Comparison of ENCODE assay signal across 8 mouse cellular contexts in the genomic region with DNA sequence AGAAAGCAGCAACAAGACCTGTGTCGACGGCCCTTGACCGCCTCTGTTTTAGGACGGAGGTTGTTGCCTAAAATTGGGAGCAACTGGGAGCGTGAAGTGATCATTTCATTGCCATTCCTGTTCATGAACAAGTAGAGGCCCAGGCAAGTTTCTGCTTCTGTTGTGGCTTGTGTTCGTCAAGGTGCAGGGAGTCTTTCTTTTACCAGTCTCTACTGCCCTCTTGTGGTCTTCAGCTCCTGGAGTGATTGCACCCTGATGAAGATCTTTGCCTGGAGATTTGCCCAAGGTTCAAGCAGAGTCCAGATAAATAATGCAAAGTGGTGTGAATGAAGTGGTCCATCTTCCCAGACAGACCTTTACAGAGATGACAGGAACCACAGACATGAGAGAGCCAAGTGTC.
DNase-seq lines count a peak whose midpoint lies in the region; ATAC-seq and TF ChIP-seq lines count a peak whose summit lies in the region.

No protein-coding gene starts in this region.

- peak; percentile 61 for DNase-seq in CD4-positive, CD25-positive, alpha-beta regulatory T cell, adult 2 months (ENCODE audit: low read depth, low spot score)
- DNase-seq in G1E (ENCODE audit: low spot score), result peak; percentile 11
- DNase-seq in kidney, postnatal 4 days, result peak; percentile 45 to 61
- DNase-seq in lung, embryonic 14.5 days, result peak; percentile 87

- H3K27me3 ChIP-seq in G1E (ENCODE audit: insufficient read depth, low read length), result no peaks in the 10 kb centered on the region
- no peaks in the 10 kb centered on the region for H3K27me3 ChIP-seq in forebrain, embryonic 15.5 days
- H3K27me3 ChIP-seq in lung, embryonic 14.5 days (ENCODE audit: insufficient read depth, low read length), result no peaks in the 10 kb centered on the region
- H3K27me3 ChIP-seq in small intestine, adult 2 months (ENCODE audit: control insufficient read depth, insufficient read depth, low read length), result no peaks in the 10 kb centered on the region

- no peak overlapping the region for H3K27ac ChIP-seq in forebrain, embryonic 15.5 days (replicated peaks)
- no peak overlapping the region for H3K27ac ChIP-seq in lung, embryonic 14.5 days (ENCODE audit: low read depth)
- no peak overlapping the region for H3K27ac ChIP-seq in small intestine, adult 2 months (ENCODE audit: insufficient read depth, low read depth, low read length)

- TF ChIP-seq CTCF in G1E (IDR thresholded peaks at IDR 0.05; ENCODE audit: low read depth, low read length), result no peak
- TF ChIP-seq CTCF in lung, embryonic 14.5 days (IDR thresholded peaks at IDR 0.05; ENCODE audit: low read depth), result peak; percentile 82
- TF ChIP-seq CTCF in small intestine, adult 2 months (IDR thresholded peaks at IDR 0.05; ENCODE audit: extremely low read depth, insufficient read length, insufficient replicate concordance, low read depth, low read length), result peak; percentile 28; the same call in 1 of the 2 replicates

- no peaks in the 10 kb centered on the region; the same call in 1 of the 2 replicates for H3K4me1 ChIP-seq in G1E (ENCODE audit: insufficient read depth, low read depth, low read length)
- peaks cover 3% of the 10 kb centered on the region; the same call in 1 of the 2 replicates for H3K4me1 ChIP-seq in forebrain, embryonic 15.5 days
- H3K4me1 ChIP-seq in lung, embryonic 14.5 days (ENCODE audit: insufficient read depth), result no peaks in the 10 kb centered on the region
- no peaks in the 10 kb centered on the region for H3K4me1 ChIP-seq in small intestine, adult 2 months (ENCODE audit: control insufficient read depth, insufficient read depth, insufficient read length, low read length)

- H3K4me3 ChIP-seq in G1E (ENCODE audit: low read depth, low read length), result no peak overlapping the region
- H3K4me3 ChIP-seq in forebrain, embryonic 15.5 days, result no peak overlapping the region
- H3K4me3 ChIP-seq in lung, embryonic 14.5 days (ENCODE audit: low read depth, low read length), result no peak overlapping the region
- no peak overlapping the region for H3K4me3 ChIP-seq in small intestine, adult 2 months (ENCODE audit: low read depth, low read length)

- H3K9me3 ChIP-seq in G1E (replicated peaks), result peaks cover 31% of the 10 kb centered on the region
- no peaks in the 10 kb centered on the region for H3K9me3 ChIP-seq in forebrain, embryonic 15.5 days
- H3K9me3 ChIP-seq in lung, embryonic 14.5 days (ENCODE audit: low read depth, low read length), result no peaks in the 10 kb centered on the region

- no peak overlapping the region for H3K4me2 ChIP-seq in forebrain, embryonic 15.5 days (replicated peaks)
- H3K4me2 ChIP-seq in lung, embryonic 14.5 days, result no peak overlapping the region

- H3K9ac ChIP-seq in forebrain, embryonic 15.5 days (replicated peaks), result no peak overlapping the region
- no peak overlapping the region for H3K9ac ChIP-seq in lung, embryonic 14.5 days

- 51% methylated on average over 6 of the region's 6 CpGs for WGBS in forebrain, embryonic 15.5 days
- 51% methylated on average over 6 of the region's 6 CpGs for WGBS in lung, embryonic 14.5 days
- WGBS in small intestine, adult 2 months, result 81% methylated on average over 6 of the region's 6 CpGs

- H3K36me3 ChIP-seq in G1E (replicated peaks), result no peaks in the 10 kb centered on the region
- no peaks in the 10 kb centered on the region for H3K36me3 ChIP-seq in forebrain, embryonic 15.5 days
- H3K36me3 ChIP-seq in lung, embryonic 14.5 days (ENCODE audit: insufficient read depth), result no peaks in the 10 kb centered on the region
- peaks cover 5% of the 10 kb centered on the region for H3K36me3 ChIP-seq in small intestine, adult 2 months (ENCODE audit: control insufficient read depth, insufficient read depth, low read length)

- no peak for TF ChIP-seq POLR2A in small intestine, adult 2 months (IDR thresholded peaks at IDR 0.05; ENCODE audit: low read depth, low read length)

- no peak for ATAC-seq in CD4-positive, CD25-positive, alpha-beta regulatory T cell, adult 4 months
- ATAC-seq in G1E (ENCODE audit: extremely low read depth, insufficient number of reproducible peaks, low FRiP score, poor library complexity, severe bottlenecking), result 0 out of 2 replicates have a peak, but pooled peaks have one; percentile 18
- ATAC-seq in cerebellum, adult (ENCODE audit: insufficient number of reproducible peaks, low FRiP score, low TSS enrichment), result 0 out of 2 replicates have a peak, but pooled peaks have one; percentile 43
- peak; percentile 57; the same call in 1 of the 2 replicates for ATAC-seq in forebrain, embryonic 15.5 days (replicated peaks)
- no peak for ATAC-seq in lung, embryonic 14.5 days (ENCODE audit: insufficient read depth)

Comparison
In these comparisons a context has a peak if more than half of its experiments do, and no peak if none do; other contexts are left out.
1. DNase-seq: peak in every context shown above with its lines; median percentile 87 in lung, embryonic 14.5 days; 61 in CD4-positive, CD25-positive, alpha-beta regulatory T cell, adult 2 months; 53 in kidney, postnatal 4 days; 11 in G1E.
2. ATAC-seq: peak in G1E (single experiment), cerebellum, adult (single experiment) and forebrain, embryonic 15.5 days (single experiment); none in CD4-positive, CD25-positive, alpha-beta regulatory T cell, adult 4 months (single experiment) and lung, embryonic 14.5 days (single experiment).